Mouse (Mus musculus) liver, adult (tissue): Measurements from ENCODE around the gene Gm7145.
"Not testable (repeated sequence)": the region's sequence is repeated elsewhere in the genome, so short reads cannot be mapped to it uniquely, and the experiment has no call there.

Source experiments
- GATA4 ChIP-seq: IDR thresholded peaks from 2 replicates; pipeline ENCODE4 v1.6.1; 2014; ENCODE audit warnings: mild to moderate bottlenecking, low read length; ENCODE audit not compliant: insufficient replicate concordance

Gm7145 gene

GRCm38 (mm10) chr1:117965639-117966038 is at the start of gene Gm7145:
TSS of gene Gm7145 (plus strand) at chr1:117965939.
- TF ChIP-seq GATA4: no peak

DNA sequence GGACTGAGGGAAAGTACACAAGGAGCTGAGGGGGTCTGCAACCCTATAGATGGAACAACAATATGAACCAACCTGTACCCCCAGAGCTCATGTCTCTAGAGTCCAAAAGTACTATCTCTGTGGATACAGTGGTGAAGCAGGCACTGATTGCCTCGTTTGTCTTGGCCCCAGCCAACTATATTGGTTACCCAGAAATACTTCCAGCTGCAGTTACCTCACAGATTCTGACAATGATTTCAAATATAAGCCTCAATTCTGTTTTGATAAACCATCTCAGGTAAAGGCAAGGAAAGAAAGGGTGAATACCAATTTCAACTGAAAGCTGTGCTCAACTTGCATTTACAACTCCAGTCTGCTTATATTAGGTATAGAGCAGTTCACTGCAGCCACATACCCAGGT is 38.0 kb upstream of the Gm7145 start, which contains the start of gene Gm28168:
TSS of gene Gm28168 (plus strand) at position 301 of the 400 bp plus-strand sequence.
- not testable (repeated sequence) for TF ChIP-seq GATA4
